Mouse (Mus musculus) midbrain, embryonic 16.5 days (tissue): ENCODE results near the gene Gm26920. TPM values are rescaled to one million over a fixed set of nuclear protein-coding genes. Genes with fewer than 3 reads are reported as not detected.

Source experiments
- ATAC-seq: fragments of 200-750 bp; cut with Nextera tagmentation; 2 replicates; pipeline ENCODE4 v1.8.0; 2017; ENCODE audit warnings: moderate TSS enrichment
- H3K27ac ChIP-seq: fragments of 300-500 bp; sonication (generic); 2 replicates; pipeline ENCODE4 v1.5.1; 2014; ENCODE audit warnings: mild to moderate bottlenecking, low read length, mixed read lengths
- H3K27me3 ChIP-seq: fragments of 300-500 bp; sonication (generic); 2 replicates; pipeline ENCODE4 v1.6.1; 2014; ENCODE audit warnings: low read depth, low read length, mixed read lengths; ENCODE audit not compliant: control insufficient read depth, insufficient read depth
- H3K36me3 ChIP-seq: fragments of 300-500 bp; sonication (generic); 2 replicates; pipeline ENCODE4 v1.6.1; 2014; ENCODE audit warnings: mild to moderate bottlenecking, low read length, moderate library complexity, mixed read lengths; ENCODE audit not compliant: control insufficient read depth, insufficient read depth
- H3K4me1 ChIP-seq: fragments of 300-500 bp; sonication (generic); 2 replicates; pipeline ENCODE4 v1.6.1; 2014; ENCODE audit warnings: mild to moderate bottlenecking, low read length, mixed read lengths; ENCODE audit not compliant: control insufficient read depth, insufficient read depth
- H3K4me2 ChIP-seq: fragments of 300-500 bp; sonication (generic); 2 replicates; pipeline ENCODE4 v1.6.1; 2014; ENCODE audit warnings: mild to moderate bottlenecking, low read length, mixed read lengths
- H3K4me3 ChIP-seq: fragments of 300-500 bp; sonication (generic); 2 replicates; pipeline ENCODE4 v1.5.1; 2014; ENCODE audit warnings: low read depth, mild to moderate bottlenecking, low read length, moderate library complexity, mixed read lengths
- H3K9ac ChIP-seq: fragments of 300-500 bp; sonication (generic); 2 replicates; pipeline ENCODE4 v1.6.1; 2014; ENCODE audit warnings: low read depth, low read length, mixed read lengths
- H3K9me3 ChIP-seq: fragments of 300-500 bp; sonication (generic); replicated peaks from 2 replicates; pipeline ENCODE4 v1.6.1; 2014; ENCODE audit warnings: mild to moderate bottlenecking, low read length, mixed read lengths; ENCODE audit not compliant: control insufficient read depth, poor library complexity, severe bottlenecking
- WGBS: fragments of 180-500 bp; shearing (Covaris S2); extraction: QIAGEN DNeasy Blood & Tissue Kit; methylation state at CpG from one replicate; pipeline ENCODE4 v1.1.7; 2014; 5-methylcytosine and 5-hydroxymethylcytosine counted together
- polyA plus RNA-seq: library from polyadenylated mRNA; unstranded; fragments of >200 nt; fragmentation: Nextera tagmentation; extraction: Ambion mirVana; gene quantifications from 2 replicates; pipeline ENCODE4 v1.2.1, GENCODE M21; 2015

Gene Gm26920
- polyA plus RNA-seq, 1 experiment from 2014 or later: 3.2 TPM

- no peak overlapping the region for H3K4me2 ChIP-seq
- H3K4me3 ChIP-seq: no peak overlapping the region
- H3K4me1 ChIP-seq: peaks cover 18% of the 10 kb centered on the region
- ATAC-seq: no peak
- H3K36me3 ChIP-seq: peaks cover 37% of the 10 kb centered on the region
- no peaks in the 10 kb centered on the region for H3K27me3 ChIP-seq
- 98% methylated on average over 13 of the region's 13 CpGs for WGBS
- H3K9me3 ChIP-seq: peaks cover 4% of the 10 kb centered on the region; the same call in 1 of the 2 replicates
- H3K27ac ChIP-seq: no peak overlapping the region
- no peak overlapping the region for H3K9ac ChIP-seq
Observed at GRCm38 (mm10) chr7:30099297-30099696, 9.1 kb upstream of the Gm26920 start.

GRCm38 (mm10) chr7:30095551-30096125, 5.4 kb upstream of the Gm26920 start:
- no peak for ATAC-seq
- Histone ChIP-seq H3K36me3 (peaks cover 13% of the 10 kb centered on the region), H3K27ac (peak overlapping the region; percentile 18; the same call in 1 of the 2 replicates), H3K9ac (peak overlapping the region; percentile 64), H3K27me3 (no peaks in the 10 kb centered on the region), H3K4me2 (peak overlapping the region; percentile 74), H3K4me3 (peak overlapping the region; percentile 78), H3K9me3 (no peaks in the 10 kb centered on the region), H3K4me1 (peaks cover 23% of the 10 kb centered on the region)
- 3% methylated on average over 5 of the region's 5 CpGs for WGBS

DNA sequence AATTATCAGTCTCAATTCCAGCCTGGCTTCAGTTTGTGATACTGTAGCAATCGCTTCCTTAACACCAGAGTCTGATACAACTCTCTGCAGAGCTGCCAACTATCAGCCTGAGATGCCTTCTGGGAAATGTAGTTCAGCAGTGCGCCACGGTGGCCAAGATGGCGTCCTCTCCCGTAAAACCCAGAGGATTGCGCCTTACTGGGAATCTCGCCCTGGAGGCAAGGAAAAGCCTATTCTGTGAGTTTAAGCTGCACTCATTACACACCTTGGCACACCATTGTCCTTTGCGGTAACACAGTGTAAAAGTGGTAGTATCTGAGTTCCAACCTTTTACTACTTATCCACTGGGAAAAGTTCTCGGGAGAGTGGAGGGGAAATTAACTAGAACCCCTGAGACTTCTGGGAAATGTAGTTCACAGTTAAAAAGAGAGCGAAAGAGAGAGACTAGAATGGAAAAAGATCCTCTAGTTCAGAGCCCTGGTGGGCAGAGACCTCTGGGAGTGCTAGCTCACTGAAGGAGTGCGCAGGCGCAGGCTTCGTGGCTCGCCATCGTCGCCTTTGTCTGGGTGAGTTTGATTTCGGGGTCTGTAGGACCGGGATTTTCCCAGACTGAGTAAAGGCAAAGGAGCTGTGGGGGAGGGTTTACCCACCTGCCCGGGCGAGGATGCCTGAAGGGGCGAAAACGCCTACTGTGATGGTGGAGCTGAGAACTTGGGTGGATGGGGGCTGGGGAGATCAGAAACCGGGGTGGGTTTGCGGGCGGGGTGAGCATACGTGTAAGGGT, 4.6 kb upstream of the Gm26920 start, which contains the start of gene Zfp260:
Gene Zfp260 (plus strand): TSS at position 132 of the 784 bp plus-strand sequence.
- peak within 1 kb of the TSS; percentile 94 for H3K9ac ChIP-seq
- H3K36me3 ChIP-seq: peaks cover 6% of the 10 kb centered on the region
- no peaks in the 10 kb centered on the region for H3K9me3 ChIP-seq
- H3K27me3 ChIP-seq: no peaks in the 10 kb centered on the region
- H3K4me1 ChIP-seq: peaks cover 23% of the 10 kb centered on the region
- under 1% methylated on average over 26 of the region's 26 CpGs for WGBS
- peak within 1 kb of the TSS; percentile 78 for H3K4me3 ChIP-seq
- H3K27ac ChIP-seq: peak within 1 kb of the TSS; percentile 98
- peak within 1 kb of the TSS; percentile 74 for H3K4me2 ChIP-seq
- peak; percentile 81 for ATAC-seq

GRCm38 (mm10) chr7:30093918-30094415, 3.8 kb upstream of the Gm26920 start:
- Histone ChIP-seq H3K9ac (peak overlapping the region; percentile 94; the same call in 1 of the 2 replicates), H3K4me1 (peaks cover 30% of the 10 kb centered on the region), H3K4me2 (peak overlapping the region; percentile 74), H3K27ac (peak overlapping the region; percentile 98), H3K9me3 (no peaks in the 10 kb centered on the region), H3K36me3 (no peaks in the 10 kb centered on the region), H3K4me3 (peak overlapping the region; percentile 78; the same call in 1 of the 2 replicates), H3K27me3 (no peaks in the 10 kb centered on the region)
- ATAC-seq: no peak
- 80% methylated on average over 6 of the region's 6 CpGs for WGBS

GRCm38 (mm10) chr7:30092666-30093065, 2.5 kb upstream of the Gm26920 start:
- no peak for ATAC-seq
- Histone ChIP-seq H3K27me3 (no peaks in the 10 kb centered on the region), H3K36me3 (no peaks in the 10 kb centered on the region), H3K4me2 (no peak overlapping the region), H3K27ac (no peak overlapping the region), H3K4me3 (no peak overlapping the region), H3K4me1 (peaks cover 39% of the 10 kb centered on the region), H3K9ac (no peak overlapping the region), H3K9me3 (no peaks in the 10 kb centered on the region)
- 88% methylated on average over 9 of the region's 9 CpGs for WGBS

GRCm38 (mm10) chr7:30090970-30091585, 868 bp upstream of the Gm26920 start:
- peak overlapping the region; percentile 74 for H3K9ac ChIP-seq
- H3K27me3 ChIP-seq: no peaks in the 10 kb centered on the region
- peak overlapping the region; percentile 59 for H3K4me3 ChIP-seq
- peak overlapping the region; percentile 89 for H3K27ac ChIP-seq
- H3K9me3 ChIP-seq: no peaks in the 10 kb centered on the region
- 5% methylated on average over 9 of the region's 9 CpGs for WGBS
- peaks cover 6% of the 10 kb centered on the region for H3K36me3 ChIP-seq
- H3K4me2 ChIP-seq: peak overlapping the region; percentile 65
- H3K4me1 ChIP-seq: peaks cover 30% of the 10 kb centered on the region
- ATAC-seq: peak; percentile 15

- Histone ChIP-seq H3K4me3 (peak overlapping the region; percentile 59), H3K4me2 (peak overlapping the region; percentile 97), H3K36me3 (peaks cover 21% of the 10 kb centered on the region), H3K4me1 (peaks cover 28% of the 10 kb centered on the region), H3K9me3 (no peaks in the 10 kb centered on the region), H3K27ac (no peak overlapping the region), H3K9ac (peak overlapping the region; percentile 74), H3K27me3 (no peaks in the 10 kb centered on the region)
- WGBS: 15% methylated on average over 6 of the region's 6 CpGs
- ATAC-seq: no peak
Observed at GRCm38 (mm10) chr7:30089405-30089804, 805 bp downstream of the Gm26920 start.

- H3K27me3 ChIP-seq: no peaks in the 10 kb centered on the region
- no peak overlapping the region for H3K27ac ChIP-seq
- peaks cover 25% of the 10 kb centered on the region for H3K36me3 ChIP-seq
- no peak overlapping the region for H3K4me3 ChIP-seq
- H3K9me3 ChIP-seq: no peaks in the 10 kb centered on the region
- H3K9ac ChIP-seq: no peak overlapping the region
- H3K4me1 ChIP-seq: peaks cover 24% of the 10 kb centered on the region
- no peak overlapping the region for H3K4me2 ChIP-seq
- WGBS: 95% methylated on average over 9 of the region's 9 CpGs
- no peak for ATAC-seq
Observed at GRCm38 (mm10) chr7:30086524-30086923, 3.7 kb downstream of the Gm26920 start.
